Mouse (Mus musculus): ENCODE measurements at regions not wholly inside any gene's neighbourhood (a gene's known extent, or its start where the extent isn't known, plus 50 kb on each side); places are given as distances from the start of the nearest gene placed in this dataset.

- DNase-seq = no peak
- no peak for ATAC-seq (ENCODE audit: insufficient read depth)
- no peak overlapping the region for H3K9ac ChIP-seq
- no peaks in the 10 kb centered on the region for H3K4me1 ChIP-seq (ENCODE audit: insufficient read depth)
- no peaks in the 10 kb centered on the region for H3K36me3 ChIP-seq (ENCODE audit: insufficient read depth)
- H3K27me3 ChIP-seq (ENCODE audit: insufficient read depth, low read length) = no peaks in the 10 kb centered on the region
- H3K4me2 ChIP-seq = no peak overlapping the region
- H3K4me3 ChIP-seq (ENCODE audit: low read depth, low read length) = no peak overlapping the region
- H3K9me3 ChIP-seq (ENCODE audit: low read depth, low read length) = no peaks in the 10 kb centered on the region
- no peak for TF ChIP-seq CTCF (IDR thresholded peaks at IDR 0.05; ENCODE audit: low read depth)
- H3K27ac ChIP-seq (ENCODE audit: low read depth) = no peak overlapping the region
- 37% methylated on average over 5 of the region's 5 CpGs for WGBS
Measured at GRCm38 (mm10) chr11:114294511-114295250, 227.8 kb upstream of the Sdk2 start.

GRCm38 (mm10) chr11:114291258-114291657 is 224.4 kb upstream of the Sdk2 start:
- Histone ChIP-seq H3K27me3 (ENCODE audit: insufficient read depth, low read length) (no peaks in the 10 kb centered on the region), H3K9ac (no peak overlapping the region), H3K9me3 (ENCODE audit: low read depth, low read length) (no peaks in the 10 kb centered on the region), H3K27ac (ENCODE audit: low read depth) (no peak overlapping the region), H3K4me2 (no peak overlapping the region), H3K4me3 (ENCODE audit: low read depth, low read length) (no peak overlapping the region), H3K4me1 (ENCODE audit: insufficient read depth) (no peaks in the 10 kb centered on the region), H3K36me3 (ENCODE audit: insufficient read depth) (no peaks in the 10 kb centered on the region)
- TF ChIP-seq CTCF (IDR thresholded peaks at IDR 0.05; ENCODE audit: low read depth) = no peak
- DNase-seq = no peak
- ATAC-seq (ENCODE audit: insufficient read depth) = no peak
- 82% methylated on average over 5 of the region's 5 CpGs for WGBS

GRCm38 (mm10) chr11:114289946-114290345 is 223.1 kb upstream of the Sdk2 start:
- Histone ChIP-seq H3K9me3 (ENCODE audit: low read depth, low read length) (no peaks in the 10 kb centered on the region), H3K27ac (ENCODE audit: low read depth) (no peak overlapping the region), H3K27me3 (ENCODE audit: insufficient read depth, low read length) (no peaks in the 10 kb centered on the region), H3K4me3 (ENCODE audit: low read depth, low read length) (no peak overlapping the region), H3K9ac (no peak overlapping the region), H3K4me2 (no peak overlapping the region), H3K36me3 (ENCODE audit: insufficient read depth) (no peaks in the 10 kb centered on the region), H3K4me1 (ENCODE audit: insufficient read depth) (no peaks in the 10 kb centered on the region)
- ATAC-seq (ENCODE audit: insufficient read depth) (no peak), DNase-seq (no peak)
- WGBS = 91% methylated on average over 1 of the region's 1 CpGs
- no peak for TF ChIP-seq CTCF (IDR thresholded peaks at IDR 0.05; ENCODE audit: low read depth)

GRCm38 (mm10) chr11:114284820-114285666 is 218.2 kb upstream of the Sdk2 start:
- DNase-seq (no peak), ATAC-seq (ENCODE audit: insufficient read depth) (no peak)
- Histone ChIP-seq H3K4me2 (no peak overlapping the region), H3K27me3 (ENCODE audit: insufficient read depth, low read length) (no peaks in the 10 kb centered on the region), H3K4me1 (ENCODE audit: insufficient read depth) (0 out of 2 replicates have a peak, but pooled peaks cover 4% of the 10 kb centered on the region), H3K9me3 (ENCODE audit: low read depth, low read length) (no peaks in the 10 kb centered on the region), H3K36me3 (ENCODE audit: insufficient read depth) (no peaks in the 10 kb centered on the region), H3K27ac (ENCODE audit: low read depth) (no peak overlapping the region), H3K9ac (no peak overlapping the region), H3K4me3 (ENCODE audit: low read depth, low read length) (no peak overlapping the region)
- 72% methylated on average over 20 of the region's 20 CpGs for whole genome bisulfite sequencing
- TF ChIP-seq CTCF (IDR thresholded peaks at IDR 0.05; ENCODE audit: low read depth) = no peak

- Histone ChIP-seq H3K27ac (ENCODE audit: low read depth) (no peak overlapping the region), H3K36me3 (ENCODE audit: insufficient read depth) (no peaks in the 10 kb centered on the region), H3K4me1 (ENCODE audit: insufficient read depth) (peaks cover 4% of the 10 kb centered on the region; the same call in 1 of the 2 replicates), H3K9ac (no peak overlapping the region), H3K9me3 (ENCODE audit: low read depth, low read length) (no peaks in the 10 kb centered on the region), H3K4me3 (ENCODE audit: low read depth, low read length) (no peak overlapping the region), H3K27me3 (ENCODE audit: insufficient read depth, low read length) (no peaks in the 10 kb centered on the region), H3K4me2 (no peak overlapping the region)
- ATAC-seq (ENCODE audit: insufficient read depth) (no peak), DNase-seq (peak; percentile 73)
- 32% methylated on average over 5 of the region's 5 CpGs for WGBS
- TF ChIP-seq CTCF (IDR thresholded peaks at IDR 0.05; ENCODE audit: low read depth) = peak; percentile 56
Measured at GRCm38 (mm10) chr11:114283208-114283607, 216.4 kb upstream of the Sdk2 start.

- TF ChIP-seq CTCF (IDR thresholded peaks at IDR 0.05; ENCODE audit: low read depth) = no peak
- Histone ChIP-seq H3K4me3 (ENCODE audit: low read depth, low read length) (no peak overlapping the region), H3K27me3 (ENCODE audit: insufficient read depth, low read length) (no peaks in the 10 kb centered on the region), H3K9ac (no peak overlapping the region), H3K9me3 (ENCODE audit: low read depth, low read length) (no peaks in the 10 kb centered on the region), H3K4me2 (no peak overlapping the region), H3K4me1 (ENCODE audit: insufficient read depth) (peaks cover 4% of the 10 kb centered on the region; the same call in 1 of the 2 replicates), H3K36me3 (ENCODE audit: insufficient read depth) (no peaks in the 10 kb centered on the region), H3K27ac (ENCODE audit: low read depth) (no peak overlapping the region)
- DNase-seq (peak; percentile 30), ATAC-seq (ENCODE audit: insufficient read depth) (no peak)
- 35% methylated on average over 5 of the region's 5 CpGs for WGBS
Measured at GRCm38 (mm10) chr11:114282566-114282965, 215.7 kb upstream of the Sdk2 start.

- Histone ChIP-seq H3K4me1 (ENCODE audit: insufficient read depth) (peaks cover 4% of the 10 kb centered on the region; the same call in 1 of the 2 replicates), H3K4me2 (no peak overlapping the region), H3K36me3 (ENCODE audit: insufficient read depth) (no peaks in the 10 kb centered on the region), H3K4me3 (ENCODE audit: low read depth, low read length) (no peak overlapping the region), H3K27me3 (ENCODE audit: insufficient read depth, low read length) (no peaks in the 10 kb centered on the region), H3K9ac (no peak overlapping the region), H3K9me3 (ENCODE audit: low read depth, low read length) (no peaks in the 10 kb centered on the region), H3K27ac (ENCODE audit: low read depth) (no peak overlapping the region)
- ATAC-seq (ENCODE audit: insufficient read depth) (no peak), DNase-seq (no peak)
- no peak for TF ChIP-seq CTCF (IDR thresholded peaks at IDR 0.05; ENCODE audit: low read depth)
- WGBS = 72% methylated on average over 9 of the region's 9 CpGs
Measured at GRCm38 (mm10) chr11:114281846-114282245, 215.0 kb upstream of the Sdk2 start.

All from lung, embryonic 14.5 days (tissue).